ENCODE assay signal across 8 mouse cellular contexts in genomic region chr2:118895990-118896913, GRCm38 (mm10). TPM values are rescaled to one million over a fixed set of nuclear protein-coding genes. Genes with fewer than 3 reads are reported as not detected.
A peak's percentile ranks its signal among the peaks of the same experiment; 100 is the strongest.
DNase-seq lines count a peak whose midpoint lies in the region; ATAC-seq and TF ChIP-seq lines count a peak whose summit lies in the region.

No protein-coding gene starts in this region.

- H3K4me3 ChIP-seq in forebrain, embryonic 15.5 days: peak overlapping the region; percentile 42
- peak overlapping the region; percentile 38 for H3K4me3 ChIP-seq in liver, postnatal 0 days (ENCODE audit: low read depth, low read length)
- H3K4me3 ChIP-seq in neural tube, embryonic 13.5 days: peak overlapping the region; percentile 35

- peak overlapping the region; percentile 48 for H3K9ac ChIP-seq in forebrain, embryonic 15.5 days (replicated peaks)
- no peak overlapping the region; the same call in 1 of the 2 replicates for H3K9ac ChIP-seq in liver, postnatal 0 days (replicated peaks)
- H3K9ac ChIP-seq in neural tube, embryonic 13.5 days: peak overlapping the region; percentile 59

- peaks cover 33% of the 10 kb centered on the region for H3K4me1 ChIP-seq in forebrain, embryonic 15.5 days
- peaks cover 24% of the 10 kb centered on the region for H3K4me1 ChIP-seq in liver, postnatal 0 days (ENCODE audit: insufficient read depth)
- peaks cover 43% of the 10 kb centered on the region for H3K4me1 ChIP-seq in neural tube, embryonic 13.5 days (replicated peaks)

- whole genome bisulfite sequencing in forebrain, embryonic 15.5 days: 1% methylated on average over 38 of the region's 38 CpGs
- 2% methylated on average over 37 of the region's 38 CpGs for WGBS in liver, postnatal 0 days (ENCODE audit: insufficient replicate concordance)
- WGBS in neural tube, embryonic 13.5 days: under 1% methylated on average over 38 of the region's 38 CpGs

- peaks cover 57% of the 10 kb centered on the region for H3K27me3 ChIP-seq in forebrain, embryonic 15.5 days
- peaks cover 67% of the 10 kb centered on the region for H3K27me3 ChIP-seq in liver, postnatal 0 days (ENCODE audit: insufficient read depth, low read length)
- H3K27me3 ChIP-seq in neural tube, embryonic 13.5 days: peaks cover 88% of the 10 kb centered on the region

- peak; percentile 50 for DNase-seq in ovary, adult 18-20 months (ENCODE audit: low spot score)
- DNase-seq in ovary, postnatal 14 days (ENCODE audit: low spot score): no peak
- peak; percentile 67 for DNase-seq in brain, embryonic 14.5 days (ENCODE audit: low read depth)
- peak; percentile 71 for DNase-seq in induced T-regulatory cell, adult 2 months (ENCODE audit: low read depth)
- peak; percentile 49 for DNase-seq in liver, postnatal 0 days
- DNase-seq in adipocyte (ENCODE audit: low spot score): no peak

- H3K4me2 ChIP-seq in forebrain, embryonic 15.5 days (replicated peaks): peak overlapping the region; percentile 62
- H3K4me2 ChIP-seq in liver, postnatal 0 days (ENCODE audit: low read depth, low read length): peak overlapping the region; percentile 71
- peak overlapping the region; percentile 63 for H3K4me2 ChIP-seq in neural tube, embryonic 13.5 days

- TF ChIP-seq POLR2A in brain, embryonic 14.5 days (IDR thresholded peaks at IDR 0.05; ENCODE audit: borderline replicate concordance, extremely low read depth, insufficient read depth, insufficient read length, poor library complexity, severe bottlenecking): no peak

- no peak for TF ChIP-seq CTCF in brain, embryonic 14.5 days (IDR thresholded peaks at IDR 0.05; ENCODE audit: borderline replicate concordance, extremely low read depth, insufficient read depth, insufficient read length)
- TF ChIP-seq CTCF in liver, postnatal 0 days (IDR thresholded peaks at IDR 0.05; ENCODE audit: low read depth): no peak

- no peaks in the 10 kb centered on the region for H3K36me3 ChIP-seq in forebrain, embryonic 15.5 days
- no peaks in the 10 kb centered on the region for H3K36me3 ChIP-seq in liver, postnatal 0 days (replicated peaks; ENCODE audit: insufficient read depth, low read length)
- H3K36me3 ChIP-seq in neural tube, embryonic 13.5 days: no peaks in the 10 kb centered on the region

- no peaks in the 10 kb centered on the region for H3K9me3 ChIP-seq in forebrain, embryonic 15.5 days
- no peaks in the 10 kb centered on the region for H3K9me3 ChIP-seq in liver, postnatal 0 days (ENCODE audit: low read length)
- H3K9me3 ChIP-seq in neural tube, embryonic 13.5 days: no peaks in the 10 kb centered on the region

- no peak for ATAC-seq in forebrain, embryonic 15.5 days (replicated peaks)
- ATAC-seq in liver, postnatal 0 days: no peak
- no peak for ATAC-seq in neural tube, embryonic 13.5 days (ENCODE audit: low read depth)

- no peak for TF ChIP-seq EP300 in liver, postnatal 0 days (IDR thresholded peaks at IDR 0.05; ENCODE audit: low read depth)

- no peak overlapping the region for H3K27ac ChIP-seq in forebrain, embryonic 15.5 days (replicated peaks)
- no peak overlapping the region for H3K27ac ChIP-seq in liver, postnatal 0 days (ENCODE audit: low read depth)
- no peak overlapping the region for H3K27ac ChIP-seq in neural tube, embryonic 13.5 days (replicated peaks)

RNA-seq across cellular contexts. Expression of gene Bahd1, which starts 3.9 kb away (rescaled TPM):
- polyA plus RNA-seq in brain, embryonic 14.5 days (2012; rRNA removed): 21.8 and 25.7 TPM in 2 replicates
- 6.7 TPM in 2 replicates for polyA plus RNA-seq in forebrain, embryonic 15.5 days (2015; fragmentation: Nextera tagmentation; extraction: Ambion mirVana)
- polyA plus RNA-seq in liver, postnatal 0 days (2015; fragmentation: Nextera tagmentation; extraction: Ambion mirVana): 2.4 and 2.5 TPM in 2 replicates
- polyA plus RNA-seq in neural tube, embryonic 13.5 days (2015; fragmentation: Nextera tagmentation; extraction: Ambion mirVana): 5.4 TPM in 2 replicates

RNA-seq across cellular contexts. Expression of gene Chst14, which starts 30.0 kb away (rescaled TPM):
- 8.4 and 10.7 TPM in 2 replicates for polyA plus RNA-seq in brain, embryonic 14.5 days (2012; rRNA removed)
- polyA plus RNA-seq in forebrain, embryonic 15.5 days (2015; fragmentation: Nextera tagmentation; extraction: Ambion mirVana): 6.0 and 6.6 TPM in 2 replicates
- polyA plus RNA-seq in liver, postnatal 0 days (2015; fragmentation: Nextera tagmentation; extraction: Ambion mirVana): 4.0 and 4.5 TPM in 2 replicates
- polyA plus RNA-seq in neural tube, embryonic 13.5 days (2015; fragmentation: Nextera tagmentation; extraction: Ambion mirVana): 10.4 TPM in 2 replicates

RNA-seq across cellular contexts. Expression of gene Ivd, which starts 34.5 kb away (rescaled TPM):
- 57.5 and 60.2 TPM in 2 replicates for polyA plus RNA-seq in brain, embryonic 14.5 days (2012; rRNA removed)
- 54.2 and 62.1 TPM in 2 replicates for polyA plus RNA-seq in forebrain, embryonic 15.5 days (2015; fragmentation: Nextera tagmentation; extraction: Ambion mirVana)
- polyA plus RNA-seq in liver, postnatal 0 days (2015; fragmentation: Nextera tagmentation; extraction: Ambion mirVana): 47.0 and 50.4 TPM in 2 replicates
- 47.7 and 48.5 TPM in 2 replicates for polyA plus RNA-seq in neural tube, embryonic 13.5 days (2015; fragmentation: Nextera tagmentation; extraction: Ambion mirVana)

Comparison
In these comparisons a context has a peak if more than half of its experiments do, and no peak if none do; other contexts are left out.
1. DNase-seq: peak in ovary, adult 18-20 months (single experiment), brain, embryonic 14.5 days (single experiment), induced T-regulatory cell, adult 2 months (single experiment) and liver, postnatal 0 days (single experiment); none in ovary, postnatal 14 days (single experiment) and adipocyte (single experiment).
2. Peak in every context shown above with its lines, with median percentiles within 50 percentile points of each other: H3K4me2 ChIP-seq and H3K4me3 ChIP-seq.